Mouse (Mus musculus) fat pad, adult 2 months (tissue): ENCODE results near the gene Ppa1.
A peak's percentile ranks its signal among the peaks of the same experiment; 100 is the strongest.

ENCODE experiments used
- DNase-seq: peaks from one replicate; pipeline ENCODE4 v3.0.0-alpha.2; 2011; ENCODE audit warnings: low read depth, low spot score; ENCODE audit errors: extremely low read depth

Gene Ppa1

GRCm38 (mm10) chr10:61640363-61640762 lies 8.0 kb upstream of the Ppa1 start:
- peak; percentile 87 for DNase-seq

GRCm38 (mm10) chr10:61646557-61646956 lies 1.8 kb upstream of the Ppa1 start:
- DNase-seq = no peak

- no peak for DNase-seq
Observed at GRCm38 (mm10) chr10:61648737-61649645, 639 bp downstream of the Ppa1 start.

GRCm38 (mm10) chr10:61654105-61654504 lies 5.8 kb downstream of the Ppa1 start:
- peak; percentile 79 for DNase-seq

GRCm38 (mm10) chr10:61654691-61655090 lies 6.3 kb downstream of the Ppa1 start:
- DNase-seq = no peak

GRCm38 (mm10) chr10:61655188-61655587 lies 6.8 kb downstream of the Ppa1 start:
- no peak for DNase-seq

- DNase-seq = no peak
Observed at GRCm38 (mm10) chr10:61656928-61657882, 8.9 kb downstream of the Ppa1 start.

- DNase-seq = no peak
Observed at GRCm38 (mm10) chr10:61657985-61658384, 9.6 kb downstream of the Ppa1 start.

GRCm38 (mm10) chr10:61661887-61662286 lies 13.5 kb downstream of the Ppa1 start:
- DNase-seq = no peak

- DNase-seq = no peak
Observed at GRCm38 (mm10) chr10:61662391-61662988, 14.1 kb downstream of the Ppa1 start.

GRCm38 (mm10) chr10:61665111-61665510 lies 16.8 kb downstream of the Ppa1 start:
- DNase-seq = no peak

- no peak for DNase-seq
Observed at GRCm38 (mm10) chr10:61665651-61666050, 17.3 kb downstream of the Ppa1 start.

- no peak for DNase-seq
Observed at GRCm38 (mm10) chr10:61669289-61669688, 20.9 kb downstream of the Ppa1 start.

- no peak for DNase-seq
Observed at GRCm38 (mm10) chr10:61669896-61670295, 21.5 kb downstream of the Ppa1 start.

- no peak for DNase-seq
Observed at GRCm38 (mm10) chr10:61670758-61671157, 22.4 kb downstream of the Ppa1 start.

- DNase-seq = no peak
Observed at GRCm38 (mm10) chr10:61675935-61676334, 27.6 kb downstream of the Ppa1 start.

- no peak for DNase-seq
Observed at GRCm38 (mm10) chr10:61679545-61679944, 31.2 kb downstream of the Ppa1 start.

GRCm38 (mm10) chr10:61680015-61680913 lies 31.9 kb downstream of the Ppa1 start, which contains the start of gene Sar1a:
Gene Sar1a, plus strand, starts transcription at chr10:61680299.
- DNase-seq = no peak

GRCm38 (mm10) chr10:61689405-61689804 lies 41.1 kb downstream of the Ppa1 start:
- DNase-seq = no peak

GRCm38 (mm10) chr10:61693563-61693962 lies 45.2 kb downstream of the Ppa1 start:
- no peak for DNase-seq
